Comparison of ENCODE assay signal across 24 mouse cellular contexts in the genomic region with DNA sequence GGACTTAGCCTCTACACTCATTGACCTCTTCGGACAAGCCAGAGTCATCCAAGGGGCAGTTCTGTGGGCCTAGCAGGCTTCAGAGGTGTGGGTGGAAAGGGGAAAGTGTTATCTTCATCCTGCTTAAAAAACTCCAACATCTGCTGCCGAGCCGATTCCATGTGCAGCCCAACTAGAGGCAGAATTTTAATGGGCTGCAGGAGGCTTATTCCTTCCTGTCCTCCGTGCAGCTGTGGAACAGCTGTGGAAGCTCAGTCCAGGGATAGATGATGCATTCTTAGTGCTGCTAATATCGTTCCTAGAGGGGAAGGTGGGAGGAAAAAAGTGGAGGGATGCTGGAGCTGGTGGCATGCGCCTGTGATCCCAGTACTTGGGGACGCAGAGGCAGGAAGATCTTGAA. TPM values are rescaled to one million over a fixed set of nuclear protein-coding genes. Genes with fewer than 3 reads are reported as not detected.
A peak's percentile ranks its signal among the peaks of the same experiment; 100 is the strongest.
DNase-seq lines count a peak whose midpoint lies in the region; ATAC-seq lines count a peak whose summit lies in the region.
"Had no signal": no experiment of that assay in that cellular context is flagged by ENCODE, and none has a peak within 500 bp of the region (broad histone marks: within the 10 kb centered on the region; RNA-seq: fewer than 3 reads in every experiment).

No protein-coding gene starts in this region.

- H3K9me3 ChIP-seq in heart, embryonic 10.5 days: no peaks in the 10 kb centered on the region
- peaks cover 8% of the 10 kb centered on the region for H3K9me3 ChIP-seq in embryonic facial prominence, embryonic 10.5 days
- 0 out of 2 replicates have a peak, but pooled peaks cover 4% of the 10 kb centered on the region for H3K9me3 ChIP-seq in limb, embryonic 13.5 days
- H3K9me3 ChIP-seq in midbrain, embryonic 15.5 days: no peaks in the 10 kb centered on the region
- H3K9me3 ChIP-seq: forebrain, embryonic 12.5 days; heart, embryonic 15.5 days; hindbrain, embryonic 13.5 days; intestine, embryonic 15.5 days; midbrain, embryonic 10.5 days had no signal

- H3K4me3 ChIP-seq in heart, embryonic 10.5 days: no peak overlapping the region
- no peak overlapping the region for H3K4me3 ChIP-seq in embryonic facial prominence, embryonic 10.5 days
- H3K4me3 ChIP-seq in limb, embryonic 13.5 days: no peak overlapping the region
- H3K4me3 ChIP-seq in midbrain, embryonic 15.5 days: no peak overlapping the region
- H3K4me3 ChIP-seq: forebrain, embryonic 12.5 days; heart, embryonic 15.5 days; hindbrain, embryonic 13.5 days; intestine, embryonic 15.5 days; kidney, embryonic 15.5 days; limb, embryonic 12.5 days; midbrain, embryonic 10.5 days; neural tube, embryonic 13.5 days had no signal

- no peak overlapping the region for H3K4me2 ChIP-seq in limb, embryonic 13.5 days (replicated peaks)
- no peak overlapping the region for H3K4me2 ChIP-seq in midbrain, embryonic 15.5 days
- H3K4me2 ChIP-seq: forebrain, embryonic 12.5 days; heart, embryonic 15.5 days; hindbrain, embryonic 13.5 days; intestine, embryonic 15.5 days; kidney, embryonic 15.5 days; limb, embryonic 12.5 days; neural tube, embryonic 13.5 days had no signal

- H3K9ac ChIP-seq in limb, embryonic 13.5 days: no peak overlapping the region
- H3K9ac ChIP-seq in midbrain, embryonic 15.5 days: no peak overlapping the region
- H3K9ac ChIP-seq: forebrain, embryonic 12.5 days; heart, embryonic 15.5 days; hindbrain, embryonic 13.5 days; intestine, embryonic 15.5 days; kidney, embryonic 15.5 days; limb, embryonic 12.5 days; neural tube, embryonic 13.5 days had no signal

- peak; percentile 44; the same call in 1 of the 2 replicates for ATAC-seq in limb, embryonic 13.5 days (ENCODE audit: low FRiP score, low read depth)
- ATAC-seq in midbrain, embryonic 15.5 days (replicated peaks): no peak
- ATAC-seq: activated CD4-positive, CD25-positive, alpha-beta regulatory T cell, adult 4 months; intestine, embryonic 15.5 days; Patski had no signal

- no peaks in the 10 kb centered on the region for H3K36me3 ChIP-seq in heart, embryonic 10.5 days
- H3K36me3 ChIP-seq in embryonic facial prominence, embryonic 10.5 days (replicated peaks): no peaks in the 10 kb centered on the region
- no peaks in the 10 kb centered on the region for H3K36me3 ChIP-seq in limb, embryonic 13.5 days
- H3K36me3 ChIP-seq in midbrain, embryonic 15.5 days (replicated peaks): no peaks in the 10 kb centered on the region
- H3K36me3 ChIP-seq: forebrain, embryonic 12.5 days; heart, embryonic 15.5 days; hindbrain, embryonic 13.5 days; intestine, embryonic 15.5 days; kidney, embryonic 15.5 days; limb, embryonic 12.5 days; midbrain, embryonic 10.5 days had no signal

- no peak overlapping the region for H3K27ac ChIP-seq in heart, embryonic 10.5 days
- H3K27ac ChIP-seq in embryonic facial prominence, embryonic 10.5 days (replicated peaks): no peak overlapping the region
- H3K27ac ChIP-seq in limb, embryonic 13.5 days: peak overlapping the region; percentile 48; the same call in 1 of the 2 replicates
- no peak overlapping the region for H3K27ac ChIP-seq in midbrain, embryonic 15.5 days
- H3K27ac ChIP-seq: forebrain, embryonic 12.5 days; heart, embryonic 15.5 days; hindbrain, embryonic 13.5 days; intestine, embryonic 15.5 days; kidney, embryonic 15.5 days; limb, embryonic 12.5 days; midbrain, embryonic 10.5 days; neural tube, embryonic 13.5 days had no signal

- WGBS in heart, embryonic 10.5 days: 74% methylated on average over 7 of the region's 7 CpGs
- WGBS in embryonic facial prominence, embryonic 10.5 days: 73% methylated on average over 7 of the region's 7 CpGs
- WGBS in limb, embryonic 13.5 days: 35% methylated on average over 7 of the region's 7 CpGs
- WGBS in midbrain, embryonic 15.5 days: 91% methylated on average over 7 of the region's 7 CpGs

- H3K4me1 ChIP-seq in heart, embryonic 10.5 days: no peaks in the 10 kb centered on the region
- peaks cover 5% of the 10 kb centered on the region; the same call in 1 of the 2 replicates for H3K4me1 ChIP-seq in embryonic facial prominence, embryonic 10.5 days
- H3K4me1 ChIP-seq in limb, embryonic 13.5 days: peaks cover 21% of the 10 kb centered on the region
- H3K4me1 ChIP-seq in midbrain, embryonic 15.5 days: peaks cover 6% of the 10 kb centered on the region; the same call in 1 of the 2 replicates
- H3K4me1 ChIP-seq: forebrain, embryonic 12.5 days; heart, embryonic 15.5 days; hindbrain, embryonic 13.5 days; intestine, embryonic 15.5 days; kidney, embryonic 15.5 days; midbrain, embryonic 10.5 days; neural tube, embryonic 13.5 days had no signal

- no peaks in the 10 kb centered on the region for H3K27me3 ChIP-seq in heart, embryonic 10.5 days (ENCODE audit: insufficient read depth, poor library complexity, severe bottlenecking)
- no peaks in the 10 kb centered on the region for H3K27me3 ChIP-seq in embryonic facial prominence, embryonic 10.5 days (replicated peaks; ENCODE audit: low read depth, poor library complexity, severe bottlenecking)
- H3K27me3 ChIP-seq in limb, embryonic 13.5 days: no peaks in the 10 kb centered on the region
- H3K27me3 ChIP-seq in midbrain, embryonic 15.5 days (replicated peaks): no peaks in the 10 kb centered on the region
- H3K27me3 ChIP-seq: hindbrain, embryonic 13.5 days; intestine, embryonic 15.5 days; kidney, embryonic 15.5 days; limb, embryonic 12.5 days; neural tube, embryonic 13.5 days had no signal

- DNase-seq in heart, adult 11 months: peak; percentile 98
- DNase-seq in heart, embryonic 10.5 days (ENCODE audit: low spot score): no peak
- DNase-seq in embryonic facial prominence, embryonic 10.5 days (ENCODE audit: low spot score): peak; percentile 26
- peak; percentile 63 to 70 for DNase-seq in heart, adult 9 months (ENCODE audit: low spot score in 2 of 2)
- DNase-seq in adrenal gland, postnatal 25 days: no peak
- DNase-seq: adrenal gland, postnatal 14 days; B cell, adult 2 months; cerebellum, adult 2 months; right cerebral cortex, postnatal 4 days; thymus, adult 18-20 months had no signal

RNA-seq across cellular contexts. Expression of gene Tll2, which starts 52.0 kb away (rescaled TPM):
- polyA plus RNA-seq in heart, embryonic 10.5 days (2016; fragmentation: Nextera tagmentation; extraction: Ambion mirVana): 0.05 TPM in 1 of 2 replicates, not detected in the other
- polyA plus RNA-seq in embryonic facial prominence, embryonic 10.5 days (2016; fragmentation: Nextera tagmentation; extraction: Ambion mirVana): 0.10 and 0.26 TPM in 2 replicates
- 0.68 and 1.1 TPM in 2 replicates for polyA plus RNA-seq in limb, embryonic 13.5 days (2015; fragmentation: Nextera tagmentation; extraction: Ambion mirVana)
- 1.3 and 1.6 TPM in 2 replicates for polyA plus RNA-seq in midbrain, embryonic 15.5 days (2015; fragmentation: Nextera tagmentation; extraction: Ambion mirVana)
- 0.15 TPM in 1 of 2 replicates, not detected in the other for total RNA-seq in adrenal gland, postnatal 25 days (2021)
- total RNA-seq: adrenal gland, postnatal 14 days; monocyte, adult 5-6 weeks had no signal
- polyA plus RNA-seq: activated CD4-positive, CD25-positive, alpha-beta regulatory T cell, adult 4 months; liver, embryonic 16.5 days had no signal

Comparison
In these comparisons a context has a peak if more than half of its experiments do, and no peak if none do; other contexts are left out.
1. DNase-seq: peak in heart, adult 11 months (single experiment), embryonic facial prominence, embryonic 10.5 days (single experiment) and heart, adult 9 months (2 of 2); none in heart, embryonic 10.5 days (single experiment) and adrenal gland, postnatal 25 days (single experiment).